Mouse (Mus musculus) urinary bladder, adult 18-20 months (tissue): Measurements from ENCODE around the gene Sprr1b.
"Not testable (repeated sequence)": the region's sequence is repeated elsewhere in the genome, so short reads cannot be mapped to it uniquely, and the experiment has no call there.

ENCODE experiments used
- DNase-seq, 2 experiments: peaks; one replicate each; pipeline ENCODE4 v3.0.0; 2022; ENCODE audit warnings: low spot score in 2 of 2, mixed read lengths in 2 of 2

Sprr1b gene

GRCm38 (mm10) chr3:92438689-92439088, at the start of gene Sprr1b:
Sprr1b (minus strand) TSS chr3:92438789.
- no peak for DNase-seq

- DNase-seq: peak in 1 of 2 experiments; percentile 27
Observed at GRCm38 (mm10) chr3:92486307-92486706, 47.7 kb upstream of the Sprr1b start.

GRCm38 (mm10) chr3:92485863-92486262, 47.3 kb upstream of the Sprr1b start, which contains the start of gene Sprr1a:
Sprr1a (minus strand) TSS chr3:92485895.
- DNase-seq: peak; percentile 24 to 48

- DNase-seq: not testable (repeated sequence)
Observed at GRCm38 (mm10) chr3:92481249-92481648, 42.7 kb upstream of the Sprr1b start.

- DNase-seq: no peak
Observed at GRCm38 (mm10) chr3:92470111-92470510, 31.5 kb upstream of the Sprr1b start.

GRCm38 (mm10) chr3:92467424-92467823, 28.8 kb upstream of the Sprr1b start:
- no peak for DNase-seq

- no peak for DNase-seq
Observed at GRCm38 (mm10) chr3:92466576-92466975, 28.0 kb upstream of the Sprr1b start.

GRCm38 (mm10) chr3:92458620-92459019, 20.0 kb upstream of the Sprr1b start, which contains the start of gene Sprr3:
Sprr3 (minus strand) TSS chr3:92458720.
- no peak for DNase-seq

GRCm38 (mm10) chr3:92455151-92455550, 16.6 kb upstream of the Sprr1b start:
- DNase-seq: no peak

GRCm38 (mm10) chr3:92440177-92440576, 1.6 kb upstream of the Sprr1b start:
- no peak for DNase-seq

GRCm38 (mm10) chr3:92432282-92432681, 6.3 kb downstream of the Sprr1b start, which contains the start of gene Sprr2k:
Sprr2k (plus strand) TSS chr3:92432582.
- no peak for DNase-seq

GRCm38 (mm10) chr3:92429323-92429722, 9.3 kb downstream of the Sprr1b start, which contains the start of gene Gm9774:
Gm9774 (minus strand) TSS chr3:92429423.
- DNase-seq: no peak

GRCm38 (mm10) chr3:92417782-92418181, 20.8 kb downstream of the Sprr1b start, which contains the start of gene Sprr2j-ps:
Sprr2j-ps (plus strand) TSS chr3:92418082.
- no peak for DNase-seq

- no peak for DNase-seq
Observed at GRCm38 (mm10) chr3:92407691-92408090, 30.9 kb downstream of the Sprr1b start, which contains the start of gene Sprr2i. Sprr2i (plus strand) TSS chr3:92407991.

GRCm38 (mm10) chr3:92394301-92394700, 44.3 kb downstream of the Sprr1b start:
- DNase-seq: no peak
